Mouse (Mus musculus): ENCODE results near the gene Cep19. TPM values are rescaled to one million over a fixed set of nuclear protein-coding genes. Genes with fewer than 3 reads are reported as not detected.

Gene Cep19
- polyA plus RNA-seq, 1 experiment from 2014 or later: 42.6 TPM

Other genes starting within 250 kb of the Cep19 start
- gene Meltf, start 221.0 kb upstream of the Cep19 start, polyA plus RNA-seq (2015; fragmentation: Nextera tagmentation; extraction: Ambion mirVana): 0.66 and 0.90 TPM in 2 replicates
- gene Pigz, start 165.9 kb upstream of the Cep19 start, polyA plus RNA-seq (2015; fragmentation: Nextera tagmentation; extraction: Ambion mirVana): 1.0 and 1.4 TPM in 2 replicates
- gene 0610012G03Rik, start 151.3 kb upstream of the Cep19 start, polyA plus RNA-seq (2015; fragmentation: Nextera tagmentation; extraction: Ambion mirVana): 96.2 and 103 TPM in 2 replicates
- gene Ncbp2, start 151.3 kb upstream of the Cep19 start, polyA plus RNA-seq (2015; fragmentation: Nextera tagmentation; extraction: Ambion mirVana): 115 and 119 TPM in 2 replicates
- gene Senp5, start 96.5 kb upstream of the Cep19 start, polyA plus RNA-seq (2015; fragmentation: Nextera tagmentation; extraction: Ambion mirVana): 14.0 and 15.5 TPM in 2 replicates
- 38.2 and 40.3 TPM in 2 replicates for gene Pak2, start 20.5 kb upstream of the Cep19 start, polyA plus RNA-seq (2015; fragmentation: Nextera tagmentation; extraction: Ambion mirVana)
- gene Pigx, start 60 bp upstream of the Cep19 start, polyA plus RNA-seq (2015; fragmentation: Nextera tagmentation; extraction: Ambion mirVana): 130 and 136 TPM in 2 replicates
- 18.1 and 22.2 TPM in 2 replicates for gene Nrros, start 65.8 kb downstream of the Cep19 start, polyA plus RNA-seq (2015; fragmentation: Nextera tagmentation; extraction: Ambion mirVana)
- gene Bex6, start 80.0 kb downstream of the Cep19 start, polyA plus RNA-seq (2015; fragmentation: Nextera tagmentation; extraction: Ambion mirVana): not detected in 2 replicates
- gene Fbxo45, start 147.4 kb downstream of the Cep19 start, polyA plus RNA-seq (2015; fragmentation: Nextera tagmentation; extraction: Ambion mirVana): 5.0 and 5.2 TPM in 2 replicates
- 19.7 and 20.0 TPM in 2 replicates for gene Wdr53, start 147.4 kb downstream of the Cep19 start, polyA plus RNA-seq (2015; fragmentation: Nextera tagmentation; extraction: Ambion mirVana)
- gene Smco1, start 171.7 kb downstream of the Cep19 start, polyA plus RNA-seq (2015; fragmentation: Nextera tagmentation; extraction: Ambion mirVana): not detected in 2 replicates
- 23.2 and 23.3 TPM in 2 replicates for gene Rnf168, start 177.7 kb downstream of the Cep19 start, polyA plus RNA-seq (2015; fragmentation: Nextera tagmentation; extraction: Ambion mirVana)
- gene Ubxn7, start 232.5 kb downstream of the Cep19 start, polyA plus RNA-seq (2015; fragmentation: Nextera tagmentation; extraction: Ambion mirVana): 23.2 and 23.5 TPM in 2 replicates